Mouse (Mus musculus) embryonic facial prominence, embryonic 14.5 days (tissue): ENCODE results near the gene Adam22. TPM values are rescaled to one million over a fixed set of nuclear protein-coding genes. Genes with fewer than 3 reads are reported as not detected.
A peak's percentile ranks its signal among the peaks of the same experiment; 100 is the strongest.

Experiments used
- ATAC-seq: fragments of 200-750 bp; cut with Nextera tagmentation; 2 replicates; pipeline ENCODE4 v1.8.0; 2017; ENCODE audit warnings: low read depth, moderate number of reproducible peaks, moderate TSS enrichment
- DNase-seq: peaks from one replicate; pipeline ENCODE4 v3.0.0-alpha.2; 2015; ENCODE audit warnings: low spot score
- H3K27ac ChIP-seq: fragments of 300-500 bp; sonication (generic); replicated peaks from 2 replicates; pipeline ENCODE4 v1.5.1; 2014; ENCODE audit warnings: low read depth, mild to moderate bottlenecking, low read length, moderate library complexity
- H3K27me3 ChIP-seq: fragments of 300-500 bp; sonication (generic); replicated peaks from 2 replicates; pipeline ENCODE4 v1.6.1; 2014; ENCODE audit warnings: low read length; ENCODE audit not compliant: control insufficient read depth, insufficient read depth
- H3K36me3 ChIP-seq: fragments of 300-500 bp; sonication (generic); 2 replicates; pipeline ENCODE4 v1.6.1; 2014; ENCODE audit warnings: low read length, mixed read lengths; ENCODE audit not compliant: control insufficient read depth, insufficient read depth
- H3K4me1 ChIP-seq: fragments of 300-500 bp; sonication (generic); 2 replicates; pipeline ENCODE4 v1.6.1; 2014; ENCODE audit warnings: antibody characterized with exemption, low read length; ENCODE audit not compliant: control insufficient read depth, insufficient read depth
- H3K4me2 ChIP-seq: fragments of 300-500 bp; sonication (generic); 2 replicates; pipeline ENCODE4 v1.6.1; 2014; ENCODE audit warnings: low read depth, mild to moderate bottlenecking, low read length, moderate library complexity, mixed read lengths
- H3K4me3 ChIP-seq: fragments of 300-500 bp; sonication (generic); 2 replicates; pipeline ENCODE4 v1.5.1; 2014; ENCODE audit warnings: low read depth, mild to moderate bottlenecking, low read length
- H3K9ac ChIP-seq: fragments of 300-500 bp; sonication (generic); 2 replicates; pipeline ENCODE4 v1.6.1; 2014; ENCODE audit warnings: low read depth, mild to moderate bottlenecking, low read length, moderate library complexity, mixed read lengths
- H3K9me3 ChIP-seq: fragments of 300-500 bp; sonication (generic); 2 replicates; pipeline ENCODE4 v1.6.1; 2016; ENCODE audit warnings: low read length; ENCODE audit not compliant: control insufficient read depth
- WGBS: fragments of 180-500 bp; shearing (Covaris S2); extraction: QIAGEN DNeasy Blood & Tissue Kit; methylation state at CpG from one replicate; pipeline ENCODE4 v1.1.7; 2014; 5-methylcytosine and 5-hydroxymethylcytosine counted together
- polyA plus RNA-seq: library from polyadenylated mRNA; unstranded; fragments of >200 nt; fragmentation: Nextera tagmentation; extraction: Ambion mirVana; gene quantifications from 2 replicates; pipeline ENCODE4 v1.2.1, GENCODE M21; 2014

Adam22 gene
- polyA plus RNA-seq, 1 experiment from 2014 or later, result 14.8 TPM

DNA sequence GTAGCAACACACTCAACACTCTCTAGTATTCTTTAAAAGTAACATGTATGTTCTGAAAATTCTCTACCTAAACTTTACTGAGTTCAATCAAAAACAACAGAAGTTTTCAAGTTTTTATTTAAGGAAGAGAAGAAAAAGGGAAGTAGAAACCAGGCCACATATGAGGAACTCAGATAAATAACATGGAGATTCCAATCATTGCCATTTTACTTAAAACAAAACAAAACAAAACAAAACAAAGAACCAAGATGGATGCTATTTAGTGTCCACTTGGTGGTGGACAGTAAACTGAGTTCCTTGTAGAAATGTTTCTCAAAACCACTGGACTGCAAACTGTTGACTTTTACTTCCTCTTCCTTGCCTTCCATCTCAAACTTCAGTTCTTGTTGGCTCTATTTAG lies 21.6 kb downstream of the Adam22 start:
- Histone ChIP-seq H3K27ac (no peak overlapping the region), H3K36me3 (no peaks in the 10 kb centered on the region), H3K9me3 (no peaks in the 10 kb centered on the region), H3K4me1 (no peaks in the 10 kb centered on the region), H3K9ac (no peak overlapping the region), H3K4me2 (no peak overlapping the region), H3K27me3 (no peaks in the 10 kb centered on the region), H3K4me3 (no peak overlapping the region)
- ATAC-seq (no peak), DNase-seq (no peak)

DNA sequence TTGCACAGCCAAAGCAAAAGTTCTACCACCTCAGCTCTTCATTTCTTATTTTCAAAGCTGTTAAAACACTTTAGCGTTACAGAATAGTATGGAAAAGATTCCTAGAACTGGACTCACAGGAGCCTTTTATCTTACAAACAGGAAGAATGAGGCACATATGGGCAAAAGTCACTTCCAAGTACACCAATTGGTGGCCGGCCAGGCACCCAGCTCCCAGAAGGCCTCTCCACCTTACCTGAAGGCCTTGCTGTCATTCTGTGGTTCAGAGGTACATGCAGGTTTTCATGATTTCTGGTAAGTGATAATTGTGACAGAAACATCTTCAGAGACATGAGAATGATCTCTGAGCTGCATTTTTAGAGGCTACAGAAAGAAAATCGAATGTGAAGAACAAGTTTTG lies 24.7 kb downstream of the Adam22 start:
- ATAC-seq, result no peak
- H3K27ac ChIP-seq, result no peak overlapping the region

DNA sequence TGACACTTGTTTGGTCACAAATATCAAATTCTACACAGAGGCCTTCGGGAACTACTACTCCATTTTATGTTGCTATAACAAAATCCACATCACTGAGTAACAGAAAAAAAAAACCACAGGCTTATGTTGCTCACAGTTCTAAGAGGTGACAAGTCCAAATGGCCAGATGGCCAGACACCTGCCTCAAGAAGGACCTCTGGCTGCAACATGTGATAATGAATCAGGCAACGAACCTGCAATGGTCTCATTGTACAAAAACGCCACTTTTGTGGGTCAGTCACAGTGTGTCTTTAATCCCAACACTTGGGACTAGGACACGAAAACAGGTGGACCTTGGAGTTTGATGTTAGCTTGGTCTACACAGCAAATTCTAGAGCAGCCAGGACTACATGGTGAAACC lies 26.3 kb downstream of the Adam22 start:
- H3K27ac ChIP-seq, result no peak overlapping the region

More for the DNA sequence above, 24.7 kb downstream of the Adam22 start:
- H3K27me3 ChIP-seq, result no peaks in the 10 kb centered on the region
- H3K36me3 ChIP-seq, result no peaks in the 10 kb centered on the region
- no peaks in the 10 kb centered on the region for H3K9me3 ChIP-seq
- no peak overlapping the region for H3K4me3 ChIP-seq
- no peak overlapping the region for H3K9ac ChIP-seq
- no peak overlapping the region for H3K4me2 ChIP-seq
- WGBS, result 90% methylated on average over 3 of the region's 3 CpGs
- no peak for DNase-seq
- H3K4me1 ChIP-seq, result no peaks in the 10 kb centered on the region

DNA sequence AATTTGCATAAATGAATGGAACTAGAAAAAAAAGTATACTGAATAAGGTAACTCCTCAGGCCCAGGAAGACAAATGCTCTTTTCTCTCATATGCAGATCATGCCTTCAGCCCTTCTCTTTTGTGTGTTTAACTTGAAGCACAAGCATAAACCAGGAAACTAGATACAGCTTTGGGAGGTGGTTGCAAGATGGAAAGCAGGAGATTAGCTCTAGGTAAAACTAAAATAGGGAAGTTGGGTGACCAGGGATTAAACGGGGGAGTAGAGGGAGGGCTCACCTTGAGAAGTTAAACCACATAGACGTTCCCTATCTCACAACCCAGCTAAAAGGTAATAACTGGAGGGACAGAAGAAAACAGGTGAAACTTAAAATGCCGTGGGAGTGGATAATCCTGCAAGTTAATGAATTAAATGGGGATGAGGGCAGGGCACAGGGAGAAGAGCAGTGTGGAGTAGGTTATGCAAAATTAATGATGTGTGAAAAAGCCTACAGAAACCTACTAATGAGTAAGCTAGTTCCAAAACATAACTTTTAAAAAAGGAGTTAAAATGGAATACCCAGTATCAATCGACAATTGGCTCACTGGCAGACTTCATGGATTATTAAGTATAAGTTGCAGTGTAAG lies 40.2 kb downstream of the Adam22 start:
- no peak overlapping the region for H3K4me2 ChIP-seq
- 82% methylated on average over 4 of the region's 4 CpGs for WGBS
- H3K9ac ChIP-seq, result no peak overlapping the region
- no peaks in the 10 kb centered on the region for H3K36me3 ChIP-seq
- DNase-seq, result no peak
- H3K27ac ChIP-seq, result no peak overlapping the region
- no peaks in the 10 kb centered on the region for H3K9me3 ChIP-seq
- no peaks in the 10 kb centered on the region for H3K27me3 ChIP-seq
- H3K4me1 ChIP-seq, result no peaks in the 10 kb centered on the region
- ATAC-seq, result no peak
- no peak overlapping the region for H3K4me3 ChIP-seq

More for the DNA sequence above, 26.3 kb downstream of the Adam22 start:
- H3K4me3 ChIP-seq, result no peak overlapping the region
- DNase-seq (no peak), ATAC-seq (no peak)
- no peak overlapping the region for H3K9ac ChIP-seq
- no peak overlapping the region for H3K4me2 ChIP-seq
- no peaks in the 10 kb centered on the region for H3K4me1 ChIP-seq
- WGBS, result 90% methylated on average over 4 of the region's 4 CpGs
- no peaks in the 10 kb centered on the region for H3K9me3 ChIP-seq
- no peaks in the 10 kb centered on the region for H3K27me3 ChIP-seq
- H3K36me3 ChIP-seq, result no peaks in the 10 kb centered on the region

DNA sequence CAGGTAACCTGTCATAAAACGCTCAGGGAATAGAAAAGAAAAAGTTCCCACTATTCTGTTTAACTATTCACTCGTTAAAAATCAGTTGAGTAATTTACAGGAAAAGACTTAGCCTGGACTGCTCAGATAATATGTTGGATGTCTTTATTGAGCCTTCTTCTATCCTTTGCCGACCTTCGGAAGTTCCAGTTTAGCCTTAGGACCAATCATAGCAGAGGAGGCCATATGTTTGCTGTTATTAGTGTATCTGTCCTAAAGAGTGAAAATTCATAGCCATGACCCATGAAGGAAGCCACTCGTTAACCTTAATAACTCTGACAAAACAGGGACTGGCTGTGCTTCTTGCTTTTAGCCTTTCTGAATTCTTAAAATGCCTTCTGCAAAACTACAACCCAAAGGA lies 41.3 kb downstream of the Adam22 start:
- Histone ChIP-seq H3K4me1 (no peaks in the 10 kb centered on the region), H3K9me3 (no peaks in the 10 kb centered on the region), H3K4me3 (no peak overlapping the region), H3K36me3 (no peaks in the 10 kb centered on the region), H3K27ac (no peak overlapping the region), H3K4me2 (no peak overlapping the region), H3K9ac (no peak overlapping the region), H3K27me3 (no peaks in the 10 kb centered on the region)
- DNase-seq (no peak), ATAC-seq (no peak)
- WGBS, result 67% methylated on average over 5 of the region's 5 CpGs

DNA sequence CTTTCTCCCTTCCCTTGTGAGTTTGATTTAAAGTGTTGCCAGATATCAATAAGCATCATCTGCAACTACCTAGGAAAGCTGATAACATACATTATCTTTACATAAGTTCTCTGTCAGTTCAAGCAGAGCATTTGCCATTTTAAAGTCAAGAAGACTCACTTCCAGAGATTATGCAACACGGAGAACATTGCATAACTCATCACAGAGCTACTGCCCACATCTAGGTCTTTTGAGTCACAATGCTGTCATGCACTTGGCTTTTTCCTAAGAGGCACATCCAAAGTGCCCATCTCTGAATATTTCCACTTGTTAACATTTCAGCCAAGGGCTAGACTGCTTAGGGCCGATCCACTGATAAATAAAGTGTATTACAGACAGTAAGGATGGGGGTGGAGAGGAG lies 55.6 kb downstream of the Adam22 start:
- WGBS, result 89% methylated on average over 2 of the region's 2 CpGs
- no peak for DNase-seq
- Histone ChIP-seq H3K27me3 (no peaks in the 10 kb centered on the region), H3K36me3 (no peaks in the 10 kb centered on the region), H3K4me1 (no peaks in the 10 kb centered on the region; the same call in 1 of the 2 replicates), H3K27ac (no peak overlapping the region), H3K9me3 (no peaks in the 10 kb centered on the region), H3K9ac (no peak overlapping the region), H3K4me2 (no peak overlapping the region), H3K4me3 (no peak overlapping the region)
- no peak for ATAC-seq

DNA sequence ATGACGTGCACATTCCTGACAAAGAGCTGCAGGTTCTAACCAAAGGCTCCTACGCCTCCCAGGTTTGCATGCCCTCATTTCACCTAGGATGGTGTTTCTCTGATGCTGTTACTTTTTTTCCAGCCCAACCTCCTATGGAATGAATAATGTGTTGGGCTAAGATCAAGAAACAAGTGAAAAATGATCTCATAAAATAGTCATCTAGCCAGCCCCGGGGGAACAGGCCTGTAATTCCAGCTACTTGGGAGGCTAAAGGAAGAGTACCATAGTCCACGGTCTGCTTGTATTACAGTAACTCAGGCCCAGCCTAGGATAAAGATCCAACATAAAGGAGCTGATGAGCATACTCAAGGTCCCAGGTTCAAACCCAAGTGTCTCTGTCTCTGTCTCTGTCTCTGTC lies 57.1 kb downstream of the Adam22 start:
- no peak overlapping the region for H3K4me2 ChIP-seq
- no peak overlapping the region for H3K27ac ChIP-seq
- no peaks in the 10 kb centered on the region for H3K36me3 ChIP-seq
- H3K4me1 ChIP-seq, result no peaks in the 10 kb centered on the region; the same call in 1 of the 2 replicates
- no peaks in the 10 kb centered on the region for H3K9me3 ChIP-seq
- no peak overlapping the region for H3K9ac ChIP-seq
- DNase-seq, result peak; percentile 71
- H3K27me3 ChIP-seq, result no peaks in the 10 kb centered on the region
- 48% methylated on average over 4 of the region's 4 CpGs for WGBS
- ATAC-seq, result 0 out of 2 replicates have a peak, but pooled peaks have one; percentile 37
- H3K4me3 ChIP-seq, result no peak overlapping the region

DNA sequence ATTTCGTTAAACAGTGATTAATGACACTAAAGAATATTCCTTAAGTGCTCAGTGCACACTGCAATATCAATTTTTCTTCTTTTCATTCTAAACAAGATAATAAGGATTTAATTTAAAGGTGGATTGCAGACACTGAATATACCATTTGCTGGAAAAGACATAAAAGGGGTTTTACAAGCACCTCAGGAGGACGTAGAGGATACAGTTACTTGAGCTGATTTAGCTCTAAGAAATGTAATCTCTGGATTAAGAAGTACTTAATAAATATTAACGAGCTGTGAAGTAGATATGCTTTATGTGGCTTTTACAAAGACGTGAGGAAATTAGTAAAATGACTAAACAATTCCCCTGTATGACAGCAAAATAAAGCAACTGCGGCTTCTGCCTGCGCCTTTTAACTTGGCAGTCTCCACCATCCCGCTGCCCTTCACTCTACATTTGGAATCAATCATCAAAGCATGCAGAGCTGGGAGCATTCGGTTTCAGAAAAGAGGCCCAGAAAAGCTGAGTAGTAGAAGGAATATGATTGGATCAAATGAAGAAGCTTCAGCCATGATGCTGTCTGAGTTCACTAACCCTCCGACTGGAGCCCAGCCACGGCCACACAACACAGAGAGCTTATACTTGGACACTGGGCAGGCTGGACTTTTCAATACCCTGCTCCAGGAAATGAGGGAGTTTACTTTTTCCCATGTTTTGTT lies 70.1 kb downstream of the Adam22 start:
- no peaks in the 10 kb centered on the region for H3K9me3 ChIP-seq
- ATAC-seq (peak; percentile 82), DNase-seq (peak; percentile 77)
- H3K27me3 ChIP-seq, result no peaks in the 10 kb centered on the region
- no peak overlapping the region for H3K9ac ChIP-seq
- H3K4me3 ChIP-seq, result no peak overlapping the region
- peaks cover 9% of the 10 kb centered on the region for H3K4me1 ChIP-seq
- no peaks in the 10 kb centered on the region for H3K36me3 ChIP-seq
- 28% methylated on average over 10 of the region's 10 CpGs for WGBS
- H3K4me2 ChIP-seq, result peak overlapping the region; percentile 21; the same call in 1 of the 2 replicates
- peak overlapping the region; percentile 74 for H3K27ac ChIP-seq

DNA sequence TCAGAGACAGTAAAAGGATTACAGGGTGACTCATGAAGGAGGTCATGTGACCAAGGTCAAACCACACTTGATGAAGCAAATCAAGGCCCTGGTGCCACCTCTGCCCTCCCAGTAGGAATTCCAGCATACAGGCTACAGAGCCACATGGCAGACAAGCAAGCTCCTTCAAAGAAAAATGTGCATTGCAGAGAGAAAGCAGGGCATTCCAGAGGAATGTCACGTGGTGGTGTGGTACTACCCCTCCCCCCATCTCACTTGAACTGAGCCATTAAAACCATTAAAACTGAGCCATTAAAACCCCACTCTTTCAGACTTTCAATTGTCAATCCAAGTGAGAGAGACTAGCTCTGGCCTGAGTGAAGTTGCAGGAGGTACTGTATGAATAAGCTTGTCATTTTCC lies 74.7 kb downstream of the Adam22 start:
- Histone ChIP-seq H3K4me2 (no peak overlapping the region), H3K27ac (no peak overlapping the region), H3K9me3 (no peaks in the 10 kb centered on the region), H3K9ac (no peak overlapping the region), H3K36me3 (no peaks in the 10 kb centered on the region), H3K27me3 (no peaks in the 10 kb centered on the region), H3K4me1 (peaks cover 7% of the 10 kb centered on the region), H3K4me3 (no peak overlapping the region)
- DNase-seq, result peak; percentile 28
- ATAC-seq, result peak; percentile 45; the same call in 1 of the 2 replicates
- 0% methylated on average over 1 of the region's 1 CpGs for WGBS
